Mouse (Mus musculus) lung, postnatal 4 days (tissue): Measurements from ENCODE around the gene Prpf3.
"Not testable (repeated sequence)": the region's sequence is repeated elsewhere in the genome, so short reads cannot be mapped to it uniquely, and the experiment has no call there.

ENCODE experiments used
- DNase-seq, 2 experiments: peaks; one replicate each; pipeline ENCODE4 v3.0.0; 2021

Prpf3 gene

DNA sequence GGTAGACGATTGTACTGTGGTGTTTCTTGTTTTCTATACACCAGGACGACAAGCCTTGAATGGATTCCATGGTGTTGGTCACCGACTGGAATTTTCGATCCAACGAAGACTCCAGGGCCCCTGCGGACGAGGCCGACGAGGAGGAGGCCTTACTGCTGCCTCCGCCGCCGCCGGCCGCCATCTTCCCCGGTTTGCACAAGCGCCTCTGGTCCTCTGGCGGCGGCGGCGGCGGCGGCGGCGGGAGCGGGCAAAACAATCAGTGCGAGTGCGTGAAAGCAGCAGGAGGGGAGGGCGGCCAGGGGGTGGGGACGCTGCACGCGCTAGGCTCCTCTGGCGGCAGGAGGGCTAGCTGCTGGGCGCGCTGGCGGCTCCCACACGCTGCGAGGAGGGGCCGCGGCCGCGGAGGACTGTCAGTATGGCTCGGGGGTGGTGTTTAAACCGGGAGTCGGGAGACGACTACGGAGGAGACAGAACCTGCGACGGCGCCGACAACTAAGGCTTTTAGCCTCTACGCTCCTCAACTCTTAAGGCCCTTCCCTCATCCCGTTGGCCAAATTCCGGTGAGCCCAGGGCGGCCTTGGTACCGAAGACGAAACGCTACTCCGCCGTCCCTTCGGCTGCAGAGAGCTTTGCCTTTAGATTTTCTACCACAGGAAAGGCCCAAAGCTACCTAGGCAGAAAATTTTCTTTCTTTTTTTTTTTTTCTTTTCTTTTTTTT is 37.0 kb downstream of the Prpf3 start, which contains the start of gene Rprd2:
Gene Rprd2, minus strand, starts transcription at position 293 of the 718 bp plus-strand sequence.
- peak; percentile 81 to 88 for DNase-seq

DNA sequence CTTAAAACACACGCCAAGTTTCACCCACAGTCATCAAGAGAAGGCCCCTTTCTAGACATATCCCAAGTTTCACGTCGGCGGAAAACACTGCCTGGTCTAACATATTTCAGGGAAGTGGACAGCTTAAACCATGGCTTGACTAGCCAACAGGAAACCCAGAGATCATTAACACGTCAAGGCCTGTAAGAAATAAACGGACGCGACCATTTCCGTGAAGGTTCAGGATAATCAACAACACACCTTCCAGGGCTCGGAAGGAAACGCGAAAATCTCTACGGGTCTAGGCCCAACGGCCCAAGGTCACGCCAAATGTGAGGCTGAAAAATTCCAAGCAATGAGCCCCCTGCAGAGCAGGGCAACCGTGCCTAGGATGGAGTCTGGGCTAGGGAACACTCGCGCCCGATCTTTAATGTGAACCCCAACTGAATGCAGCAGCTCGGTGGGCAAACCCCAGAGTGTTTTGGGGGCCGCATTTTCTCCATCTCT is 37.6 kb downstream of the Prpf3 start:
- DNase-seq = peak; percentile 42 to 60

DNA sequence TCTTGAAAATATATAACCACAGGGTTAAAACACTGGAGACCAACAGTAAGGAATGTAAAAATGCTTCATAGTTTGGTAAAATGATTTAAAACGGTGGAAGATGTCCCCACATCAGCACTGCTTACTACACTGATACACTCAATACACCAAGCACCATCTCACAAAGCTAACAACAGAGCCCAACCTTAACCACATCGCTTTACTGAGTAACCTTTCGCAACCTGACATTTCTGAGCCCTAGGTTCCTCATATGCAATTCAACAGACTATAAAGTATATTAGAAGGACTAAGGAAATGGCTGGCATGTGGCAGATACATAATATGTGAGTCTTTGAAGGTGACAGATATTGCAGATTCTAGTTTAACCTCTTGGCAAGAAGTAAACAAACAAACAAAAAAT is 39.0 kb downstream of the Prpf3 start:
- DNase-seq = no peak

DNA sequence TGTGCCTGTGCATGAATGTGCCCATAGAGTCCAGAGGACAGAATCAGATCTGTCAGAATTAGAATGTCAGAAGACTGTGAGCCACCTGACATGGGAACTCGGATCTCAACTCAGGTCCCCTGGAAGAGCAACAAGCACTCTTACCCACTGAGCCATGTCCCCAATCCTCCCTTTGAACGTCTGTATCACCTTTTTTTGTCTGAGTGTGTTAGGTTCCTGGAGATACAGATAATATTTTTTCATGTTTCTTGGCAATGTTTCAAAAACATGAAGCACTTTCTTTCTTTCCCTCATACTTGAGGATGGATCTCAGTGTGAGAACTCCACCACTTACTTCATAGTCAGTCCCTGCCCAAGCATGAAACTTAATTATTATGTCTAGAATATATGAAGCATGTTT is 47.3 kb downstream of the Prpf3 start:
- DNase-seq = no peak

DNA sequence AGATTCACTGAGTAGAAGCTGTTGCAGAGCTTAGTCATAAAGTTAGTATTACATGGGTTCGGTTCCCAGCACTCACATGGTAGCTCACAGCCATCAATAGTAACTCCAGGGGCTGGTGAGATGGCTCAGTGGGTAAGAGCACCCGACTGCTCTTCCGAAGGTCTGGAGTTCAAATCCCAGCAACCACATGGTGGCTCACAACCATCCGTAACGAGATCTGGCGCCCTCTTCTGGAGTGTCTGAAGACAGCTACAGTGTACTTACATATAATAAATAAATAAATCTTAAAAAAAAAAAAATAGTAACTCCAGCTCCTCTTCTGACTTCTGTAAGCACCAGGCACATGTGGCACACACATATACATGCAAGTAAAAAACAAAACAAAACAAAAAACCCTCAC is 48.1 kb downstream of the Prpf3 start:
- not testable (repeated sequence) for DNase-seq

DNA sequence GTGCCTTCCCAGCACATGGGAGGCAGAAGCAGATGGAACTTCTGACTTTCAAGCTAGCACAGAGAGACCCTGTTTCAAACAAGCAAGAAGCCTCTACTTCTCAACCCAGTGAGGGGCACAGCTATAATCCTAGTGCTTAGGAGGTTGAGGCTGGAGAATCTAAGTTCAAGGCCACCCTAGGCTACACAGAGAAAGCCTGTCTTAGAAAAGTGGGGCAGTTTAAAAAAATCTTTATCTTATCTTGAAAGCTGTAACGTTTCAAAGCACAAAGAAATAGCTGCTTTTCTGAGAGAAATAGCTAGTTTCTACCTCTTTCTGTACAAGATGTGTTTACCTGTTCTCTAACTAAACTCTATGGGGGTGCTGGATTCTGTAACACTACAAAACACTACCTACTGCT is 49.0 kb downstream of the Prpf3 start:
- no peak for DNase-seq

DNA sequence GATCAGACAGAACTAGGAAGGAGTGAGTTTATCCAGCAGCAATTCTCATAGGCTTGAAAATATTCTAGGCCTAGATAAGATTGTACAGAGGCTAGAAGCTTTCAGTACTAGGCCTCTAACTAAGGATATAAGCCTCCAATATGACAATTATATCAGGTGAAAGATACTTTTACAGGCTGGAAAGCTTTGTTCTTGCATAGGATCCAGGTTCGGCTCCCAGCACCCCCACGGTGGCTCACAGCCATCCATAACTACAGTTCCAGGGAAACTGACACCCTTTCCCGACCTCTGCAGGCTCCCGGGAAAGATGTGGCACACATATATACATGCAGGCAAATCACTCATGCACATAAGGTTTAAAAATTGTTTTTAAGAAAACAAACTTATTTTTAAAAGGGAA is 51.8 kb downstream of the Prpf3 start:
- no peak for DNase-seq

DNA sequence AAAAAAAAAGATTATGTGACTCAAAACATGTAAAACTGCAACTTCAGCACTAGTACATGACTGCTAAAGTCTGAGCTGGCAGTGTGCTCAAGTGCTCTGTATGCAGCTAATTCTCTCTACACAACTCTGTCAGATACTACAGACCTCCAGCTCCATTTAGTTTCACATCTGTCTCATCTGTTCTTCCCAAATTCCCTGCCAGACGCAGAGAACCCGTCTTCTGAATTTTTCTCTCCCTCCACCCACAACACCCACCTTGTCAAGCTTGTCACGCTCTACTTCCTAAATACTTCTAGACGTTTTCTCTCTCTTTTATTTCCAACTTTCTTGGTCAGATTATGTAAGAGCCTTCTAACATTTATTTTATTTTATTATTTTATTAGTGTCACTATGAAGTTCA is 56.9 kb downstream of the Prpf3 start:
- DNase-seq = no peak

DNA sequence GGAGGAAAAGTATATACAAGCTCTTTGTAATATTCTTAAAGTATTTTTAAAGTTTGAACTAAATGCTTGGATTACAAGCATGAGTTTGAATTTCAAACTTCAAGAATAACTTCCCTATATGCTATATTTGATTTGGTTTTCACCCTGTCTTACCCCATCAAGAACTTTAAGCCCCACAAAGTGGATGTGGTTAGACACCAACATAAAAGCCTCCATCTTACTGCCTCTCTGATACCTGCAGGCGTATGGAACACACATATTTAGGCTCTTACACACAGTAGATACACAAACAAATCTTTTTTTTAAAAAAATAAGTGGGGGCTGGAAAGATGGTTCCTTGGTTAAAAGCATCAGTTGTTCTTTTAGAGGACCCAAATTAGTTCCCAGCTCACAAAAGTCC is 61.4 kb downstream of the Prpf3 start:
- DNase-seq = no peak

DNA sequence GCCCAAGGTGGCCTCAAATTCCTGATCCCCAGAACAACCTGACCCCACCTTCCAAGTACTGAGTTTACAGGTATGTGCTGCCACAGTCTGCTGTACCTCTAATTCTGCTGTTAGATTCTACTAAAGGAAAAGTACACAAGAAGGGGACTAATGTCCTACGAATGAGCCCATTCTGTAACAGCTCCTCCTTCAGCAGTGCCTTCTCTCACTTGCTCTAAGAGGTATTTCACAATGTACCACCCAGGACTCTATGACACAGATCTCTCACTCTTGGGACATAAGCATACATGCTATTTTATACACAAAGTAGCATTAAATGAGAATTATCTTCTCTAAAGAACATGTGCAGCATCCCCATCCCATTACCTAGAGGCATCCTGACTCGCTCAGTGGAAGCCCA is 62.0 kb downstream of the Prpf3 start:
- DNase-seq = no peak

DNA sequence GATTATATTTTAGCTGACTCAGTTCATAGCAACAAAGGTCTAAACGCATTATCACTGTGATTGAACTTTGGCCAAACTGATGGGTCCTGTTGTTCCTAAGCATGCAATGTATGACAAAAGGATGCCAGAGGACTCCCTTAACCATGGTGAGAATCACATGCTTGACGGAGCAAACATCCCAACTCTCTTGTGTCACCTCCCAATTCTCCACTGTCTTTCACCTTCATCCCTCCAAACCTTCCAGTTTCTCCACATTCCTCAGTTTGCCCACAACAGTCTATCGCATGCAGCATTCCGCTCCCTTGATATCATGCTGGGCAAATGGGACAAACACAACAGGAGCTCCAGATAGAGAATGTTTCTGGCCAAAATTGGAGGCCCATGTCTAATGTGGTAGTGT is 70.2 kb downstream of the Prpf3 start:
- no peak for DNase-seq
